Mouse (Mus musculus): ENCODE data around the gene Tmem59l.

DNA sequence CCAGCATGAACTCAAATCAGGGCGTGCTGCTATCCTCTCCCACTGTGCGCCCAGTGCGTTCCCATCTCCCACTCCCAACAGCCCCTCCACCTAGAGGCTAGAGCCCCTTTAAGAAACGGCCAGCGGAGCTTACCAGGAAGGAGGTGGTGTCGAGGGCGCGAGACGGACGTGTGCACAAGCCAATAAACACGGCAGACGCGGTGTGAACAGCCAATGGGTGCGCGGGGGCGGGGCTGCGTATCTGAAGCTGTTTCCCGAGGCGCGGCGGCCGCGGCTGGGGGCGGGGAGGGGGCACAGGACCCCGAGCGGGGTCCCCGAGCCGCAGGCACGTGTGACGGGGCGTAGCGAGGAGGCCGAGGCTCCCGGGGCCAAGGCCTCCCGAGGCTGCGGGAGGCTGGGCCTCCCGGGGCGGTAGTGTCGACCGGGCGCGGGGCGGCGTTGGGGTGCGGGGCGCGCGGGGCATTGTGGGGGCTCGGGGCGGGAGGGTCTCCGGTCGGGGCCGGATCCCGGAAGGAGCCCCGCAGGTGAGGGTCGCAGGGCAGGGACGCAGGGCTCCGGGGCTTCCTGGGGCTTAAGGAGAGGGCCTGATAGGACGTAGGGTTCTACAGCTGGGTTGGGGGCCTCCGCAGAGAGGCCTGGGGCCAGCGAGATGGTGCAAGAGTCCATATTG lies 40.5 kb upstream of the Tmem59l start, which contains the start of the genes Fkbp8 and Kxd1:
- TF ChIP-seq GATA1 (IDR thresholded peaks at IDR 0.05; ENCODE audit: borderline replicate concordance, low read length) (no peak), CTCF (IDR thresholded peaks at IDR 0.05; ENCODE audit: low read depth, low read length) (no peak), GATA2 (IDR thresholded peaks at IDR 0.05; ENCODE audit: borderline replicate concordance, low read depth, low read length) (no peak), POLR2AphosphoS5 (IDR thresholded peaks at IDR 0.05; ENCODE audit: insufficient replicate concordance, low read depth, low read length) (no peak)

All from G1E (cell line).